Mouse (Mus musculus) MEL (cell line): Measurements from ENCODE around the gene Slc44a1.

Source experiments
- CHD2 ChIP-seq: IDR thresholded peaks from 2 replicates; pipeline ENCODE4 v1.6.1; 2011; ENCODE audit warnings: low read length, improper control_type of control experiment
- CTCF ChIP-seq, 3 experiments: IDR thresholded peaks in 2 of 3; conservative IDR thresholded peaks in 1 of 3; 2 replicates each; pipeline ENCODE4 v1.5.1; 2011 to 2012; ENCODE audit warnings: low read length in 3 of 3, low read depth in 2 of 3, mild to moderate bottlenecking in 2 of 3, improper control_type of control experiment in 1 of 3, inconsistent platforms in 1 of 3, mixed read lengths in 1 of 3, moderate library complexity in 1 of 3; ENCODE audit not compliant: control insufficient read depth in 1 of 3, insufficient read depth in 1 of 3, poor library complexity in 1 of 3, severe bottlenecking in 1 of 3
- EP300 ChIP-seq, 2 experiments: IDR thresholded peaks; 2 replicates each; pipeline ENCODE4 v1.6.1; 2011; ENCODE audit warnings: improper control_type of control experiment in 2 of 2, low read length in 2 of 2, low read depth in 1 of 2, mild to moderate bottlenecking in 1 of 2
- MAFK ChIP-seq: IDR thresholded peaks from 2 replicates; pipeline ENCODE4 v1.6.1; 2011; ENCODE audit warnings: low read depth, mild to moderate bottlenecking, low read length, improper control_type of control experiment, borderline replicate concordance
- MEF2A ChIP-seq: IDR thresholded peaks from 2 replicates; pipeline ENCODE4 v1.6.1; 2014; ENCODE audit warnings: low read depth, mild to moderate bottlenecking, inconsistent platforms, low read length, improper control_type of control experiment; ENCODE audit not compliant: poor library complexity, insufficient replicate concordance, severe bottlenecking; ENCODE audit errors: extremely low read depth
- POLR2A ChIP-seq, 2 experiments: IDR thresholded peaks; 2 replicates each; pipeline ENCODE4 v1.6.1; 2011 to 2012; ENCODE audit warnings: low read length in 2 of 2, mild to moderate bottlenecking in 2 of 2, control low read depth in 1 of 2, improper control_type of control experiment in 1 of 2, low read depth in 1 of 2, moderate library complexity in 1 of 2; ENCODE audit not compliant: control insufficient read depth in 1 of 2, insufficient read depth in 1 of 2, poor library complexity in 1 of 2
- TBP ChIP-seq: IDR thresholded peaks from 2 replicates; pipeline ENCODE4 v1.8.0; 2011; ENCODE audit warnings: low read depth, low read length, improper control_type of control experiment
- USF1 ChIP-seq: IDR thresholded peaks from 2 replicates; pipeline ENCODE4 v1.6.1; 2014; ENCODE audit warnings: low read depth, mild to moderate bottlenecking, inconsistent platforms, low read length, improper control_type of control experiment, moderate library complexity
- ZKSCAN1 ChIP-seq: IDR thresholded peaks from 2 replicates; pipeline ENCODE4 v1.6.1; 2012; ENCODE audit warnings: low read depth, mild to moderate bottlenecking, inconsistent platforms, low read length, improper control_type of control experiment, moderate library complexity

DNA sequence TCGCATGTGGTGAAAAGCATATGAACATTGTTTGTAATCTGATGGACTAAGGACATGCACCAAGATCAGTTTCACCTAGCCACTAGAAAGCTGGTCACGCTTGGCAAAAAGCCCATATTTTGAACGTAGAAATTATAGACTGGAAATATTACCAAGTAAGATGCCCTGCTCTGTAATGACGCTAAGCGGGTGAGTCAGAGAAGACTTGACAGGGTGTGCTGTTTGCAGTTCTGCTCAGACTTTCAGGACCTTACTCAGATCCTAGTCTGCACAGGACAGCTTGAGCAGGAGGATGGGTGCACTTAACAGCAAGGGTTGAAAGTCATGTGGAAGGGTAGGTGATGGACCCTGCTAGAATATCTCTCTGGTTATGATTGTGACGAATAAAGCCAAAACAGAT lies 85.3 kb downstream of the Slc44a1 start:
- no peak for TF ChIP-seq CTCF (IDR thresholded peaks at IDR 0.05 in 2 of 3, conservative IDR thresholded peaks at IDR 0.05 in 1 of 3; ENCODE audit: control insufficient read depth in 1 of 3, insufficient read depth in 1 of 3, low read depth in 2 of 3, low read length in 3 of 3, poor library complexity in 1 of 3, severe bottlenecking in 1 of 3)
- TF ChIP-seq MAFK = no peak
- no peak for TF ChIP-seq CHD2
- no peak for TF ChIP-seq TBP
- TF ChIP-seq POLR2A (IDR thresholded peaks at IDR 0.05; ENCODE audit: control insufficient read depth in 1 of 2, insufficient read depth in 1 of 2, low read depth in 1 of 2, low read length in 2 of 2, poor library complexity in 1 of 2) = no peak
- no peak for TF ChIP-seq EP300 (IDR thresholded peaks at IDR 0.05; ENCODE audit: low read depth in 1 of 2, low read length in 2 of 2)
- no peak for TF ChIP-seq ZKSCAN1
- no peak for TF ChIP-seq USF1
- no peak for TF ChIP-seq MEF2A
